Mouse (Mus musculus) stomach, postnatal 0 days (tissue): ENCODE measurements around the gene Cnksr3.

ENCODE experiments used
- CTCF ChIP-seq: IDR thresholded peaks from 2 replicates; pipeline ENCODE4 v1.5.1; 2016; ENCODE audit warnings: antibody characterized with exemption, low read depth, mild to moderate bottlenecking, moderate library complexity
- EP300 ChIP-seq: optimal IDR thresholded peaks from 2 replicates; pipeline ENCODE3; 2016; ENCODE audit warnings: antibody characterized with exemption

DNA sequence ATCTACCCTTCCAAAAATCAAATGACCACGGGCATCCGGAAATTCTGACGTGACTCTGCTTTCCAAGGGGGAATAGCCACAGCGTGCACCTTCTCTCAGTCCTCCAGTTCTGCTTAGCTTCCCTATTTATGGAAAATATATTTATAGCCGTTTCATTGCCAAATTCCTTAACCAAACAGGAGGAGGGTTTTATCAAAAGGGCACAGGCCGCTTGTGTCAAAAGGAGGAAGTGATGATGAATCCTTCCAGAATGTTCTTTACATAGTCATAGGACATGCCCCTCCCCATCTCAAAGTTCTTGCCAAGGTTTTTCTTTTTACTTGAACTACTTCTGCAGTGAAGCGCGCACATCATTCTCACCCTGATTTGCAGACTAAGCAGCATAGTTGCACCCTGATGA lies 69.8 kb downstream of the Cnksr3 start:
- TF ChIP-seq CTCF (no peak), EP300 (no peak)
